Mouse (Mus musculus) heart, adult 2 months (tissue): ENCODE measurements at regions not wholly inside any gene's neighbourhood (a gene's known extent, or its start where the extent isn't known, plus 50 kb on each side); places are given as distances from the start of the nearest gene placed in this dataset.

ENCODE experiments used
- CTCF ChIP-seq: fragments of 200-600 bp; IDR thresholded peaks from 2 replicates; pipeline ENCODE4 v1.8.1; 2022; ENCODE audit warnings: antibody characterized with exemption, mild to moderate bottlenecking, moderate library complexity
- POLR2A ChIP-seq: fragments of 200-500 bp; IDR thresholded peaks from 2 replicates; pipeline ENCODE4 v1.6.1; 2011; ENCODE audit warnings: mild to moderate bottlenecking, low read depth, low read length, control low read depth; ENCODE audit not compliant: insufficient read depth

DNA sequence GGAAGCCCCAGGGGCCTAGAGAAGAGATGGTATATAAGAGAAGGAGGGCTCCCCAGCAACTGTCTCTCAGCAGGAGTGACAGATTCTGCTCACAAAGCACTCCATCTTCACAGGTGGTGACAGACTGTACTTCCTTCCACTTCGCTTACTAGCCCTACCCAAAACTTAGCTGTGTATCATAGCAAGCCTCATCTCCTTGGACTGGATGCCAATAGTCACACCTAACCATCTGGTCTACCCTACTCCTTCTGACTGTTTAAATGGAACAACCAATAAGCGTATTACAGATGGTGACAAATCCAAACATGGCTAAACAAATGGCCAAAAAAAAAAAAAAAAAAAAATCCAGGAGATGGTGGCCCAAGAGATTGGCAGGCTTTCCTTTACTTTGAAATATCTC, 204.1 kb upstream of the Ppargc1a start:
- TF ChIP-seq POLR2A (no peak), CTCF (no peak)
